Mouse (Mus musculus) embryonic facial prominence, embryonic 10.5 days (tissue): ENCODE measurements at regions not wholly inside any gene's neighbourhood (a gene's known extent, or its start where the extent isn't known, plus 50 kb on each side); places are given as distances from the start of the nearest gene placed in this dataset.

Source experiments
- DNase-seq: peaks from one replicate; pipeline ENCODE4 v3.0.0-alpha.2; 2017; ENCODE audit warnings: low spot score
- H3K27ac ChIP-seq: fragments of 300-500 bp; sonication (generic); replicated peaks from 2 replicates; pipeline ENCODE4 v1.5.1; 2016; ENCODE audit warnings: mild to moderate bottlenecking
- H3K27me3 ChIP-seq: fragments of 300-500 bp; sonication (generic); replicated peaks from 2 replicates; pipeline ENCODE4 v1.6.1; 2016; ENCODE audit warnings: low read depth, mild to moderate bottlenecking; ENCODE audit not compliant: poor library complexity, severe bottlenecking
- H3K36me3 ChIP-seq: fragments of 300-500 bp; sonication (generic); replicated peaks from 2 replicates; pipeline ENCODE4 v1.6.1; 2016; ENCODE audit warnings: mild to moderate bottlenecking, moderate library complexity
- H3K4me1 ChIP-seq: fragments of 300-500 bp; sonication (generic); 2 replicates; pipeline ENCODE4 v1.6.1; 2016
- H3K4me3 ChIP-seq: fragments of 300-500 bp; sonication (generic); 2 replicates; pipeline ENCODE4 v1.5.1; 2016; ENCODE audit warnings: mild to moderate bottlenecking, moderate library complexity
- H3K9me3 ChIP-seq: fragments of 300-500 bp; sonication (generic); 2 replicates; pipeline ENCODE4 v1.6.1; 2016; ENCODE audit warnings: mild to moderate bottlenecking
- WGBS: fragments of 180-500 bp; shearing (Covaris S2); methylation state at CpG from one replicate; pipeline ENCODE4 v1.1.7; 2016; 5-methylcytosine and 5-hydroxymethylcytosine counted together

GRCm38 (mm10) chr10:116726031-116726430 is 144.7 kb upstream of the Cnot2 start:
- WGBS: 83% methylated on average over 5 of the region's 5 CpGs
- peaks cover 20% of the 10 kb centered on the region for H3K4me1 ChIP-seq
- no peaks in the 10 kb centered on the region for H3K36me3 ChIP-seq
- H3K27ac ChIP-seq: no peak overlapping the region
- peaks cover 2% of the 10 kb centered on the region for H3K27me3 ChIP-seq
- no peak overlapping the region for H3K4me3 ChIP-seq
- no peaks in the 10 kb centered on the region for H3K9me3 ChIP-seq
- DNase-seq: no peak

DNA sequence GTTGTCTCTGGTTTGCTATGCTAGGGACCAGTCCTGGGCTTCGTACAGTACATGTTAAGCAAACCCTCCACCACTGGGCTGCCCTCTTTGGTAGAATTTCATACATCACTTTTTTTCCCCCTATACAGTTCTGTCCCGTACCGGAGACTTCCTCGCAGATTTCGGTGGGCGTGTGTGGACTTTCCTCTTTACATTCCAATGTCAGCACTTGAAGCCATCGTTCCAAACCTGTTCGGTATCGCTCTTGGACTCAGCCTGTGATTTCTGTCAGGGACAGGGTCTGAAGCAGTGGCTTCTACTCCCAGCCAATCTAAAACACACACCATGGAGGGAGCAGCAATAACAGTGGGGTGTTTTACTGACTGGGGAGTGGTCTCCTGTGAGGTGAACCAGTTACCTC is 140.7 kb upstream of the Cnot2 start:
- no peaks in the 10 kb centered on the region for H3K36me3 ChIP-seq
- no peaks in the 10 kb centered on the region for H3K4me1 ChIP-seq
- no peak overlapping the region for H3K4me3 ChIP-seq
- no peak overlapping the region for H3K27ac ChIP-seq
- no peak for DNase-seq
- no peaks in the 10 kb centered on the region for H3K27me3 ChIP-seq
- H3K9me3 ChIP-seq: no peaks in the 10 kb centered on the region
- 91% methylated on average over 9 of the region's 9 CpGs for WGBS

GRCm38 (mm10) chr10:116719616-116720015 is 138.3 kb upstream of the Cnot2 start:
- Histone ChIP-seq H3K27ac (no peak overlapping the region), H3K27me3 (no peaks in the 10 kb centered on the region), H3K36me3 (no peaks in the 10 kb centered on the region), H3K9me3 (peaks cover 2% of the 10 kb centered on the region; the same call in 1 of the 2 replicates), H3K4me3 (no peak overlapping the region), H3K4me1 (no peaks in the 10 kb centered on the region)
- DNase-seq: no peak
- WGBS: 93% methylated on average over 5 of the region's 5 CpGs

GRCm38 (mm10) chr10:116717961-116718360 is 136.7 kb upstream of the Cnot2 start:
- H3K4me1 ChIP-seq: no peaks in the 10 kb centered on the region
- no peaks in the 10 kb centered on the region for H3K36me3 ChIP-seq
- 92% methylated on average over 10 of the region's 10 CpGs for WGBS
- H3K4me3 ChIP-seq: no peak overlapping the region
- no peak for DNase-seq
- no peaks in the 10 kb centered on the region for H3K27me3 ChIP-seq
- peaks cover 2% of the 10 kb centered on the region; the same call in 1 of the 2 replicates for H3K9me3 ChIP-seq
- no peak overlapping the region for H3K27ac ChIP-seq

DNA sequence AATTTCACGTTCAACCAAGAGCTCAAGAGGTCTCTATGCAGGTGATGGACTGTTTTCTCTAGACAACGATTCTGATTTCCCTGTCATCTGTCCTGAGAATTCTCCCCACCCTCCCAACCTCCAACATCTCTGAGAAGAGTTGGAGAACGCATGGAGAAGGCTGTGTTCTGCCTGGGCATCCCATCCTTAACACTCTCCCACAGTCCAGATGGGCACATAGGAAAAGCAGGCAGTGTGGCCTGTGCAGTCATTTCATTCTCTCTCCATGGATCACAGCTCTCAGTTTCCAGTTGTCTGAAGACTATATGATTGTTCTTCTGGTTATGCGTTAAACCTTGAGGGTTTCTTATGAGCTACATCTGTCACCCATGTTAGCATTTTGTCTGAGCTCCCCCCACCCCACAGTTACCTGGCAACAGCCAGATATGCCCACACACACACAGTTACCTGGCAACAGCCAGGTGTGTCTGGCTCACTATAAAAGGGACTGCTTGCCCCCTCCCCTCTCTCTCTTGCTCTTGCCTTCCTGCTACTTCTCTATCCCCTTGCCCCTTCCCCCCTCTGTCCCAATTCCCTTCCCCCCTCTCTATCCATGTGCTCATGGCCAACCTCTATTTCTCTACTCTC is 135.8 kb upstream of the Cnot2 start:
- DNase-seq: no peak
- Histone ChIP-seq H3K36me3 (no peaks in the 10 kb centered on the region), H3K4me1 (no peaks in the 10 kb centered on the region), H3K27me3 (no peaks in the 10 kb centered on the region), H3K4me3 (no peak overlapping the region), H3K9me3 (peaks cover 2% of the 10 kb centered on the region; the same call in 1 of the 2 replicates), H3K27ac (no peak overlapping the region)
- 90% methylated on average over 4 of the region's 4 CpGs for WGBS

DNA sequence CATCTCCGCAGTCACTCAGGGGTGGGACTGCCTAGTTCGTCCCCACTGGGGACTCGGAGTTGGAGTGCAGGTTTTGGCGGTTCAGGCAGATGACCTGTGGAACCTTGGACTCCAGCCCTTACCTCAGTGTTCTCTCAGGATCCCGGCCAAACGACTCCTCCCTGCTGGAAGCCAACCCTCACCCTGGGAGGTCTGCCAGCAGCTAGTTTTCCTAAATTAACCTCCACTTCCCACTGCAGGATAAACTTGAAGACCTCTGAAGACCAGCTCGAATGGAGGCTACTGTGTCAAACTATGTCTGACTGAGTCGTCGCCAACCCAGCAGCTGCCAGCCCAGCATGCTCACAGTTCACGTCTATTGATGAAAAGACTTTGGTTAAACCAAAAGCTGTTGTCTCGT is 132.1 kb upstream of the Cnot2 start:
- WGBS: 71% methylated on average over 11 of the region's 11 CpGs
- Histone ChIP-seq H3K27ac (no peak overlapping the region), H3K27me3 (no peaks in the 10 kb centered on the region)

GRCm38 (mm10) chr10:116707025-116707424 is 125.7 kb upstream of the Cnot2 start:
- WGBS: 87% methylated on average over 6 of the region's 6 CpGs
- H3K27me3 ChIP-seq: no peaks in the 10 kb centered on the region
- DNase-seq: no peak
- H3K9me3 ChIP-seq: no peaks in the 10 kb centered on the region
- no peaks in the 10 kb centered on the region for H3K4me1 ChIP-seq
- H3K27ac ChIP-seq: no peak overlapping the region
- no peaks in the 10 kb centered on the region for H3K36me3 ChIP-seq
- no peak overlapping the region for H3K4me3 ChIP-seq

More for the DNA sequence above, 132.1 kb upstream of the Cnot2 start:
- Histone ChIP-seq H3K4me3 (no peak overlapping the region), H3K36me3 (no peaks in the 10 kb centered on the region), H3K9me3 (peaks cover 2% of the 10 kb centered on the region; the same call in 1 of the 2 replicates), H3K4me1 (no peaks in the 10 kb centered on the region)
- no peak for DNase-seq

DNA sequence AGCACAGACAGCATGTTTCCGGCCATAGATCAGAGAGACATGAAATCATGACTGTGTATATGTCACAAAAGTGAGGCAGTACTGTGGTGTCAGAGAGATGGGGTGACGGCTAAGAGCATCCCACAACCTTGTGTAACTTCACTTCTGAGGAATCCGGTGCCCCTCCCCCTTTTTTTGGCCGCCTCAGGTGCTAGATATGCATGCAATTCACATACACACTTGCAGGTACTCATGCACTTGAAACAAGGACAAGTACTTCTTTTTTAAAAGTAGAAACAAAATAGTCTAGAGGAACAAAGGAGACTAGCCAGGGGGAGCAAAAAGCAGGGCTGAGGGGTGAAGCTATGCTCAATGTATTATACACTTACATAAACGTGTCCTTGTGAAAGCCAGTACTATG is 120.0 kb upstream of the Cnot2 start:
- no peaks in the 10 kb centered on the region for H3K9me3 ChIP-seq
- H3K36me3 ChIP-seq: no peaks in the 10 kb centered on the region
- H3K27me3 ChIP-seq: no peaks in the 10 kb centered on the region
- no peak overlapping the region for H3K4me3 ChIP-seq
- no peak for DNase-seq
- 90% methylated on average over 5 of the region's 5 CpGs for WGBS
- H3K4me1 ChIP-seq: no peaks in the 10 kb centered on the region
- no peak overlapping the region for H3K27ac ChIP-seq

- 0 out of 2 replicates have a peak overlapping the region, but pooled peaks have one; percentile 14 for H3K27ac ChIP-seq
- H3K4me1 ChIP-seq: no peaks in the 10 kb centered on the region
- no peaks in the 10 kb centered on the region for H3K36me3 ChIP-seq
- H3K27me3 ChIP-seq: no peaks in the 10 kb centered on the region
- WGBS: 78% methylated on average over 8 of the region's 8 CpGs
- H3K9me3 ChIP-seq: no peaks in the 10 kb centered on the region
- no peak overlapping the region for H3K4me3 ChIP-seq
- no peak for DNase-seq
These were observed 118.4 kb upstream of the Cnot2 start for GRCm38 (mm10) chr10:116699711-116700110.

GRCm38 (mm10) chr10:116697628-116698316 is 116.5 kb upstream of the Cnot2 start:
- Histone ChIP-seq H3K9me3 (no peaks in the 10 kb centered on the region), H3K27me3 (no peaks in the 10 kb centered on the region), H3K27ac (no peak overlapping the region), H3K36me3 (no peaks in the 10 kb centered on the region), H3K4me3 (no peak overlapping the region), H3K4me1 (no peaks in the 10 kb centered on the region)
- WGBS: 83% methylated on average over 14 of the region's 14 CpGs
- DNase-seq: no peak

DNA sequence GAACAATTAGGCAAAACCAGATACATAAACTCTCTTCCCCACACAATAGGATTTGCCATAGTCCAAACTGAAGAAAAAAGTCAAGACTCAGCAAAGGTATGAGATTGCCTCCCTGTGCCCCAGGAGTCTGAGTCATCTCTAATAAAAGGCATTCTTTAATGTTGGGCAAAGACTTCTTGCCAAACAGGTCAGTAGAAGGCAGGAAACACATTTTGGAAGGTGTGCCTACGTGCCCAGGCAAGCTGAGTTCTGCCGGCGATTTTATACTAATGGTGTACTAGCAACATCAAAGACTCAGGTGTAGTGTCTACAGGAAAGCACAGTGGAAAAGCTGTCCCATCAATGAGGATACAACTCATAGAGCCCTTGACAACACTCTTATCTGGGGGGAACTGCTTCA is 112.5 kb upstream of the Cnot2 start:
- H3K9me3 ChIP-seq: no peaks in the 10 kb centered on the region
- H3K27ac ChIP-seq: no peak overlapping the region
- no peaks in the 10 kb centered on the region for H3K27me3 ChIP-seq
- no peaks in the 10 kb centered on the region for H3K4me1 ChIP-seq
- WGBS: 93% methylated on average over 3 of the region's 3 CpGs
- no peak for DNase-seq
- H3K4me3 ChIP-seq: no peak overlapping the region
- H3K36me3 ChIP-seq: no peaks in the 10 kb centered on the region

GRCm38 (mm10) chr10:116686741-116687140 is 105.4 kb upstream of the Cnot2 start:
- DNase-seq: no peak
- 94% methylated on average over 11 of the region's 11 CpGs for WGBS
- H3K9me3 ChIP-seq: no peaks in the 10 kb centered on the region
- H3K4me1 ChIP-seq: peaks cover 11% of the 10 kb centered on the region; the same call in 1 of the 2 replicates
- no peaks in the 10 kb centered on the region for H3K27me3 ChIP-seq
- no peak overlapping the region for H3K4me3 ChIP-seq
- no peak overlapping the region for H3K27ac ChIP-seq
- no peaks in the 10 kb centered on the region for H3K36me3 ChIP-seq

DNA sequence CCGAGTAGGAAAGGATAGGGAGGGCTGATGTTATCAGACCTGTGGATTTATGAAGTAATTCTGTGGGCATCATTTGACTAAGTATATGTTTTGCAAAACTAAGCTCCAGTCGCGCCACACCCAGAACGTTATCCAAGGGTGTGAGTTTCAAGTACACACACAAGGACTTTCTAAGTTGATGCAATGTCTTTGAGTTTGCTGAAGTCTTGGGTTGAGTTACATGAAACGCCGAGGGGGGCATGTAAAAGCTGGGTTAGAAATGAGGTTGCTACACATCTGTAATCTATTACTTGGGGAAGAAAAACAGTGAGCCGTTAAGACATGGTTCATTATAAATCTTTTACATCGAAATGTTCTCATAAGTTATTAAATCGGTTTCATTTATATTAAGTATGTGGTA is 102.1 kb upstream of the Cnot2 start:
- H3K9me3 ChIP-seq: peaks cover 9% of the 10 kb centered on the region; the same call in 1 of the 2 replicates
- H3K36me3 ChIP-seq: no peaks in the 10 kb centered on the region
- no peak overlapping the region for H3K27ac ChIP-seq
- 63% methylated on average over 9 of the region's 9 CpGs for WGBS
- H3K27me3 ChIP-seq: no peaks in the 10 kb centered on the region
- peak; percentile 26 for DNase-seq
- H3K4me1 ChIP-seq: peaks cover 11% of the 10 kb centered on the region; the same call in 1 of the 2 replicates
- no peak overlapping the region for H3K4me3 ChIP-seq
